Mouse (Mus musculus) Muller cell, postnatal 12 days (primary cell): ENCODE results near the gene Rpl39.

Source experiments
- DNase-seq: peaks from one replicate; pipeline ENCODE4 v3.0.0-alpha.2; 2015; ENCODE audit errors: inconsistent ontology term

Rpl39 gene

GRCm38 (mm10) chrX:37067299-37067698, 17.9 kb downstream of the Rpl39 start:
- DNase-seq, result no peak

GRCm38 (mm10) chrX:37063902-37064301, 21.3 kb downstream of the Rpl39 start:
- no peak for DNase-seq

GRCm38 (mm10) chrX:37048890-37049823, 36.0 kb downstream of the Rpl39 start:
- DNase-seq, result no peak

GRCm38 (mm10) chrX:37048066-37048889, 36.9 kb downstream of the Rpl39 start, which contains the start of gene Sowahd:
Gene Sowahd (plus strand): TSS chrX:37048845.
- DNase-seq, result no peak

- no peak for DNase-seq
Measured at GRCm38 (mm10) chrX:37042726-37043125, 42.5 kb downstream of the Rpl39 start.
